Mouse (Mus musculus) retina, postnatal 7 days (tissue): ENCODE measurements at regions not wholly inside any gene's neighbourhood (a gene's known extent, or its start where the extent isn't known, plus 50 kb on each side); places are given as distances from the start of the nearest gene placed in this dataset.

Experiments
- DNase-seq: peaks from one replicate; pipeline ENCODE4 v3.0.0-alpha.2; 2012; ENCODE audit warnings: low read depth, low spot score

DNA sequence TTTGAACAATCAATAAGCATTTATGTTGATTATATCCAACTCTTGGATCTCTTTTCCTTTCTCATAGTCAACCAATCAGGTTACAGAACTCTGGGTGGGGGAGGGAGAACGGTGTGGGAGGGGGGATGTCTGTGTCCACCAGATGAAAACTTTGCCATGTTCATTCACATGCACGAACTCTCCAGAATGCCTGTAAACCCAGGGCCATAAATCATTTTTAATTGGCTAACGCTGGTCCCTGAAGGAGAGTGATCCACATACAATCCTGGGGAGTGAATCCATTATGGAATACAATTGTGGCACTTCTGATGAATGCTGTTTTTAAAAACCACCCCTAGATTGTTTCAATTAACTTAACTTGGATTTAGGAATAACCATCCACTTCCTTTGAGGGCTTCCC lies 194.1 kb upstream of the Prickle1 start:
- DNase-seq: no peak

DNA sequence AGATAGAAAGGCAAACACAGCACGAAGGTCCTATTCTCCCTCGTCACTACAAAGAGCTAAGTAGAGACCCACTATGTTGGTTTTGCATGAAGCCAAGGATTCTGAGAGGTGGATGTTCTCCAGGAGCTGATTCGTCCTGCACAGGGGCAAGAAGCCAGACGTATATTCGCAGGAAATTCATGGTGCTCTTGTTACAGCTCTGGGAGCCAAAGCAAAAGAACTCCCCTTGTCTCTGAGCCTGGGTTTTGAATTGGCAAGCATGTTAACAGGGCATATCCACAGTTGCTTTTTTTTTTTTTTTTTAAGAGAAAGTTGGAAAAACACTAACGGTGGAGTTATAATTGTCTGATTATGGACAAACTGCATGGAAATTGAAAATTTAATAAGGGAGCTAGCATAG lies 191.7 kb upstream of the Prickle1 start:
- DNase-seq: no peak

DNA sequence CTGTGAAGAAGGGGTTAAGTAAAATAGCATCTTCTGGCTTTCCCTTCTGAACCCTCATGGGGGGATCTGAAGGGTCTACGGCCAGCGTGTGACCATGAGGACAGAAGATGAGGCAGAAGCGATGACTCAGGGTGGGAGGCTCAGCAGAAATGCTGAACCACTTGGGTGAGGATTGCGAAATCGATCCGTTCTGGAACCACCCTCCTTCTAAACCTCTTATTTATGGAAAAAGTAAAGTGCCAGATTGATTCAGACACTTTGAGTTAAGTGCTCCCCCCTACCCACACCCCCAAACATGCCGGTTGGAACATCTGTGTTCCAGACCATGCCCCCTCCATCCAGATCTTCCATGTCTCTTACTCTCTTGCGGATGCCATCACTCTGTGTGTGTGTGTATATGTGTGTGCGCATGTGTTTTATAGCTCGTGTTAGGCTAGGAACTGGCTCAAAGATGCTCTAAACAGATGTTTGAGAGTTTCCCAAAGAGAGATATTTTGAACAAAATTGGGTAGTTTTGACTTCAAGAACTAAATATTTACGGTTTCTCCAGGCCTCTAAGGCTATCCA lies 190.2 kb upstream of the Prickle1 start:
- no peak for DNase-seq

DNA sequence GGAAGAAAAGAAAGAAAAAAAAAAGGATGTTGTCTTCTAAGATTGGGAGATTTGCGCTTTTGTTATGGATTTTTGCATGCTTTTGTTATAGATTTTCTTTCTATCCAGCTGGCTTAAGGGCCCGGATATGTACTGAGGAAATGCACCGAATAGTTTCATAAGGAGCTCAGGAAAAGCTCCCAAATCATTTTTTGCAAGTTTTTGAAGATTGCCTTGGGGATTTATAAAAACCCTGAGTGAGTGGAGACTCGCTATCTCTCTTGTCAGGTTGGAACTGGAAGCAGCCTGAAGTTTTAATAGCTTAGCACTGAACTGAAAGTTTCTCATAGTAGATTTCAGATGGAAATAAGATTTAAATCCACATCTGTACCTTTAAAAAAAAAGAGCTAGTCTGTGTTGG lies 188.0 kb upstream of the Prickle1 start:
- DNase-seq: no peak

DNA sequence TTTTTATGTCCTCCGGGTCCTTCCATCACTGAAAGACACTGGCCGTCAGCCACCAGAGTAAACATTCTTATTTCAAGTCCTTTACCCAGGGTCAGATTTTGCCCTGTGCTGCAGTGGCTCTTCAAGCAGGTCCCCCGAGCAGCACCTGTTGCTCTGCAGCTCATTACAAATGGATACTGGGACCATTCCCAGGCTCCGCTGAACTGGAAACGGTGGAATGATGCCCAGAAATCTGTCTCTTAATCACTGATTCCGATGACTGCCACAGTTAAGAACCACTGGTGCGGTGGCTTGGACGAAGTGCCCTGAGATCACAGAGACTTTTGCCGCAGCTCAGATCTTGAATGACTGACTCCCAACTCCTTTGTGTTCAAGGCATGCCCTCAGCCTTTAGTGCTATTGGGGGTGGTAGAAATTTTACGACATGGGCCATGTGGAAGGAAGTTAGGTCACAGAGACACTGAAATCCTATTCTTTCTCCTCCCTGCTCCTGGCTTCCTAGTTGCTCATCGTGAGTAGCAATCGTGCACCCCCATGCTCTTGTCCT lies 179.6 kb upstream of the Prickle1 start:
- peak; percentile 16 for DNase-seq

DNA sequence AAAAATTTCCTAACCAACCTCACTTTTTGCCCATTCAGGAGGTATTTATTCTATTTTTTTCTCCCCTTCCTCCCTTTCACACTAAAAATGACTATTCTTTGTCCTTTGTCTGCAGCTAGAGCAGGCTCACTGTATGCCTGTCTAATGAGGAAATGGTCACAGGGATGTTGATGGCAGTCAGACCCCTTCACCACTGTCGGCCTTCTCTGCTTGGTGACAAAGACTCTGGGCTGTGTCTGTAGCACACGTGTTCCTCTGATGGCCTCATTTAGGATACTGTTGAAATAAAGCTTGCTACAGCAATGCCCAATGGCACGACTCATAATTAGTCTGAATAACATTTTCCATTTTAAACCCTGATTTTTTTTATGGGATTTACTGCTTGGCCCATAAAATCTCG lies 178.6 kb upstream of the Prickle1 start:
- no peak for DNase-seq

DNA sequence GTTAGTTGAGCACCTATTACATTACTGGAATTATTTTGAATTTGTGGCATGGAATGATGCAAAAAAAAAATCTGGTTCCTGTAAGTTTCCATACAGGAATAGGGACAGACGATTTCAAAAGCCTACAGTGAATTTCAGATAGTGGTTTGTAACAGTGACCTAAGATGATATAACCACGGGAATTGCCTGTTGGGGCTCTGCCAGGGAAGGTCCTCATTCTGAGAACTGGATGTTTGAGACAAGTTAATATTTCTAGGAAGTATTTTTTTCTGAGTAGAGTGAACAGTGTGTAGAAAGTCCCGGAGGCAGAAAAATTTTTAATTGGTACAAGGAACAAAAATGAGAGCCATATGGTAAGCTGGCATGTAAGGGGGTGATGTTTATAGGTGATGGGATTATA lies 171.3 kb upstream of the Prickle1 start:
- no peak for DNase-seq

DNA sequence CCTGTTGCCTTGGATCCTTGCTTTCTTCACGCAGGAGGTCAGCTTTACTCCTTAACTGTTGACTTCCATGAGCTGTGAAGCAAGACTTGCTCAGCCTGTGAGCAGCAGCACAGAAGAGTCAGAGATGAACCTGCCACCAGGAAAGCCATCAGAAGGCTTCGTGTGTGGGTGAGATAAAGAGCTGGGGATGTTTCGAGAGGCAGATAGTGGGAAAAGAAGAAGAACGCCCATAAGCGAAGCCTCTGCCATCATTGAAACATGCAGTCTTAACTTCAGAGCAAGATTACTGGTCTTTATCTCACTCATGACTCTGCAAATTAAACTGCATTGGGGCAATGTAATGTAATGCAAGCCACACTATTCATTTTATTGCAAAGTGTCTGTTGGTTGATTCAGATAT lies 167.4 kb upstream of the Prickle1 start:
- no peak for DNase-seq

DNA sequence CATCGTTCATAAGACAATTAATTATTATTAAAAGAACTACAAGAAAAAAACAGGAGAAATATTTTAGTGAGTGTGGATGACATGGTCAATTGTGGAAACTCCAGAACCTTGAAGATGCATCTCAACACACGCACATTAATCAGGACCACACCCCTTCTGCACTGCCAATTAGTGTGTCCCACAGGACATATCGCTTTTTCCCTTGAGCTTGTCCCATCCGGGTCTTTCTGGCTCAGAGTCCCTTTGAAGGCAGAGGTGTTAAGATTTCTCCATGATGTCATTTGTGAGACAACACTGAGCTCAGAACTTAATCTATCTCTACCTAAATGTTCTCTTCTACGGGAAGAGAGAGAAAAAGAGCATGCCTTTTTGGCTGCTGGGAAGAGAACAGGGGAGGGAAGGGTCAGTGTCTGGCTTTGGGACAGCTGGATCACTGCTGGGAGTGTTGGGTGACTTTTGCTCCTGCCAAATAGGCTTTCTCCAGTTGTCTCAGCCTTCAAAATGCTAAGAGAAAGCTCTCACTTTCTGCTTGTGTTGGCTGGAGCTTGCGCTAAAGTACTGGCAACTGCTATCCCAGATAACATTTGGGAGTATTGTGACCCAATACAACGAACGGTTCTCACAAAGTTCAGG lies 162.6 kb upstream of the Prickle1 start:
- DNase-seq: no peak

DNA sequence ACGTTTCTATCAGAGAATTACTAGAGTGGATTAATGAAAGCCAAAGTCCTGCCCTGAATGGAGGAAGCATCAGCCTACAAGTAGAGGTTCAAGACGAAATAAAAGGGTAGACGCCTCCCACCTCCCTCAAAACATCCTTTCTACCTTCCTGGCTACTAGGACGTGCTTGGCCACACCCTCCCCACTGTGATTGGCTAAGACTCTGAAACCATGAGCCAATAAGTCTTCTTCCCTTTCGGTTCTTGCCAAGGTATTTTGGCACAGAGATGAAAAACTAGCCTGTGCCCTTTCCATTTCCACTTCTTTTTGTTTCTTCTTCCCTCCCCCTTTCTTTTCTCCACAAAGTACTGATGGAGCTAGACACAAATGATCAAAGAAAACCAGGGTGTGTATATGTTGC lies 160.3 kb upstream of the Prickle1 start:
- no peak for DNase-seq

DNA sequence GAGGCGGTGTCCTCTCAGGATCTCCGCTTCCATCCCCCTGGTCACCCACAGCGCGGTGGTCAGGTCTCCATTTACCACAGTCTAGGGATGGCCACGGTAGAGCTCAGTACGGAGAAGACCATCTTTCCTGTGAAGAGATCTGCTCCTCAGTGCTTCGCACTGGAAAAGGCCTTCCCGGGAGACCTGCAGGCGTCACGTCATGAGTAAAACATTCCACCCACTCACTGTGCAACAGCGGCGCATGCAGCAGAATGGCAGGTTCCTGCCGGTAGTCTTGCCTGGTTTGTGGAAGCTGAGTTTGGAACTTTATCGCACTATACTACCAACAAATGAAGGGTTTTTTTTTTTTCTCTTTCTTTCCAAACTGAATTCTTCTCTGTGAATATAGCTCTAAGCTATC lies 156.1 kb upstream of the Prickle1 start:
- DNase-seq: no peak

DNA sequence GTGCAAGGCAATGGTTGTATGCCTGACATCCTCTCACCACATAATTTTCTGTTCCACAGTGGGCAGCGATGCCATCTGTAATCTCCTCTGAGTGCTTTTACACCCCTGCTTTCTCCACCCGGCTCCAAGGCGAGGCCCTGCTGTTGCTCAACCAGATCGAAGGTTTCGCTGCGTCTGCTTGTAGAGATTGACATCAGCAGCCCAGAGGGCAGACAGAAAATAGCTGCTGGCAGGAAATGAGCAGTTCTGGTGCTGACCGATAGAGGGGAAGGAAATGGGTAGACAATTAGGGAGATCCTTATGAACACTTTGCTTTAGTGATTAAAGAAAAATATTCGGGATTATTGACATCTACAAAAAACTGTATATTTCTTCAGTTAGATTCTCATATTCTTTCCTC lies 155.3 kb upstream of the Prickle1 start:
- DNase-seq: no peak

DNA sequence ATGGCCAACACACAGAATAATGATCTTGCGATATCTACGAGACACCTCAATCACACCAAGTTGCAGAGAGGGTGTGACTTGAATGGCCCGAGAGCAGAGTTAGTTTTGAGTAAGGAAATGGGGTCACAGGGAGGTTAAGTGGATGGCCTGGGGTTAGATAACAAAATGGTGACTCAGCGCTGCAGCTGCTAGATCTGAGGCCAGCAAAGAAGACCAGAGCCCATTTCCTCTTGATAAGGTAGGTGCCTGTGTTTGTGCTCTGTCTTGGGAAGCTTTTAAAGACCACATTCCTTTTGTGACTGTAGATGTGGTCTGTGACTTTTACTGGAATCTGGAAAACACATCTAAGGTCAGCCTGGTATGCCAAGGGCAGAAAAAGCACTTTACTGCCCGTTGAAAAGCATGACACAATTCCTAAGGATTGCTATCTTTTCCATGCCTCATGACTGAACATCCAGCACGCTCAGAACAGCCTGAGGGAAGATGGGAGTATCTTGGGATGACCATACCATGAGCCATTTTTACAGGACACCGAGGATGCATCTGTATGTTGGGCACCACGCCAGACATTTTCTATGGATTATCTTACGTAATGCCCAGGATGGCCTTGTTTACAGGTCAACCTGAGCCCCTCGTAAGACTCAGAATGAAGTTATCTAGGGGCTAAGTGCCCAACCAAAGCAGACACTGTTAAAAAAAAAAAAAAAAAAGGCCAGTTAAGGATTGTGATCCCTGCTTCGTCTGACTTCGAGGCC lies 148.7 kb upstream of the Prickle1 start:
- DNase-seq: no peak

DNA sequence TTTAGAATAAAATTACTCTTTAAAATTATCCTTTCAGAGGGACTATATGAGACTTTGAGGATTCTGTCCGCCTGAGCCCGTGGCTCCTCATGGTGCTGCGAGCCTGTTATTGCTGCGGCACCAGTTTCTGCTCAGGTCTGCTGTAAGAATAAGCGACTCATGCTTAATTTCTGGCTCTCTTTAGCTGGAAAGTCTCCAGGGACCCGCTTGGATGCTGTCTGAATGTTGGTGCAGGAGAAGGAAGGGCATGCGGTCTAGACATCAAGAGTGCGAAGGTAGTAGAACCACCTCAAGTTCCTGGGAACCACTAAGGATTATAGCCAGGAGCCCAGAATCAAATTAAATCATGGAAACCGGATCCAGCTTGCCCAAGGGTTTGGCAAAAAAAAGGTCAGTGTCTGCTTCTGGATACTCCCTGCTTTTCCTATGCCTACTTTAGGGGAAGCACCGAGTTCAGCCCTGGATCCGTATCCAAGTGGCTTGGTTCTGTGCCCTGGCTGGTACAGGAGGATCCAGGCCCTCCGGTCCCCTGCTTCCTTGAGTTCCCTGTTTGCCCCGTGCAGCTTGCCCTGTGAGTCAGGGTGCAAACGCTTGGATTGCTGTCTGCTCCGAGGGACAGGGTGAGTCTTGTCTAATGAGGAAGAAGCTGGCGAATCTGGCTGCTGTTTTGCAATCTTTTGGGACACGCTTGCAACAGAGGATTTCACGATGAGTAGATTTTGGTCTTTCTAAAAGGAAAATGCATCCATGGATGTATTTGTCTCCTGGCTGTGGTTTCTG lies 138.2 kb upstream of the Prickle1 start:
- DNase-seq: no peak

DNA sequence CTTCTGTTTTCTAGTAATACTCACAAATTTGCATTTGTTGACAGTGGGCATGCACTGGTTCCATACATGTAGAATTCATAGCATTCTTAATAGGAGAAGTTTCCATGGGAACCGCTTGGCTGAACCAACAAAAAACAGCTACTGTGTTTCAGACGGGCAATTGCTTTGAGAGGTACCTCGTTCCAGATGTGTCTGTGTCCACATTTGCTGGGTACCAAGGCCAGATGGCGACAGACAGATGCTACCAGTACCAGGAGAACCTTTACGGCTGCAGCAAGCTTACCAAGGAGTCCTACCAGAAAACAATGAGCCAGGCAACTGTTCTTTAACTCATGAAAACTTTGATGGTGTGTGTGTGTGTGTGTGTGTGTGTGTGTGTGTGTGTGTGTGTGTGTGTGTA lies 137.1 kb upstream of the Prickle1 start:
- DNase-seq: no peak

DNA sequence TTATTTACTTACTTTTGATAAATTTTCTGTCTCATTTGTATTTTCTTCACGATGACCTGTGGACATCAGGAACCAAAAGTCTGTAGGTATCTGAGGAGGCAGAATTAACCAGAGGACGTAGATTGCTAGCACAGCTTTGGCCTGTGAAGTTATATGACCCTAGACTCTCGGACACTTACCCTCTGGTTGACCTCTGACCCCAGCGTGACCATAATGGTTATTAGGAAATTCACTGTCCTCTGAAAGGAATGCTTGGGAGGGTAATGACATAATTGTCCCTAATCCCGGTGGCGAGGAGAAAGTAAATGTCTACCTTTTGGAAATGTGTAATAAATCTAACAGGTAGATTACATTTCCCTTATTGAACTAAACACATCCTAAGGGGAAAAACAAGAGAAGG lies 135.5 kb upstream of the Prickle1 start:
- no peak for DNase-seq

DNA sequence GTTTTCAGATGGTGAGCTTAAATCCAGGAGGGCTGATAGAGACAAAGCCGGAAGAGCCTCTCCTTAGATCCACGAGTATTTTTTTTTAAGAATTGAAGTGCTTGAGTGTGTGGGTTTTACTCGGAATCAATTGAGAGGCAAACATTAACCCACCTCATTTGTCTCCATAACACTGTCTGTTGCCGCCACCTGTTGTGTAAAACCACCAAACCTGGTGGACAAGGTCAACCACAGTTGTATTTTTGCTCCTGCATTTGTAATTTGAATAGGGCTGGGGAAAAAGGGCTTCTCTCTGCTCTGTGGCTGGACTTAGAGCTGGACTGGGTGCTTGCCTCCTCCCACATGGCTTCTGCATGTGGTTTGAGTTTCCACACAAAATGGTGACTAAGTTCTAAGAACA lies 119.8 kb upstream of the Prickle1 start:
- no peak for DNase-seq

DNA sequence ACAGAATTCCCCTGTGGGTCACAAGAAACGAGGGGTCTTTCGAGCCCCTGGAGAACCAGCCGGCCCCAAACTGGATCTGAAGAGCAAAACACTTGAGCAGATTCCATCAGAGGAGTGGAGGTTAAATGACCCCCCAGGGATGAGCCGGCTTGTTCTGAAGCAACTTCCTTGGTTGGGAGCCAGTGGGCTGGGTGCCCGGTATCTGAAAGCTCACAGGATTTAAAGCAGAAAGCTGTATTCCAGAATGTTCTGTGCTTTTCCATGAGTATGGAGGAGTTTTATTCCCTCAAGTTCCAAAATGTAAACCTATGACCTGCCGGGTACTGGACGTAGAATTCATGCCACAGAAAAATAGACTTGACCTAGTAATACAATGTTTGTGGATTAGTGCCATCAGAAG lies 117.7 kb upstream of the Prickle1 start:
- DNase-seq: no peak

DNA sequence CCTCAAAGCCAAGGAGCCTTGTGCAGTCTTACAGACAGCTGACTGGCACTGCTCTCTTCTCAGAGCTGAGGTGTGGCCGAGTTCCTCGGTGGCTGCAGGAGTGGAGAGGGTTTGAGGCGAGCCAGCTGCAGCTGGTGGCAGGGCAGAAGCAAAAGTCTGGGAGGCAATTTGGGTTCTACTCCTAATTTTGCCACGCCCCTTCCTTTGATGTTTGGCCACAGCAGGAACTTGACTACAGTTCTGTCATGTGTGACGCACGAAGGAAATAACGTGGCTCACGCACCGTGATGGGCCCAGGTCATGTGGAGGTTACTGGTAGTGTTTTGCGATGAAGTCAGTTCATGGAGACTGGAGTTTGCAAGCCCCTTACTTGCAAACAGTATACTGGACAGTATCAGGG lies 116.9 kb upstream of the Prickle1 start:
- no peak for DNase-seq

DNA sequence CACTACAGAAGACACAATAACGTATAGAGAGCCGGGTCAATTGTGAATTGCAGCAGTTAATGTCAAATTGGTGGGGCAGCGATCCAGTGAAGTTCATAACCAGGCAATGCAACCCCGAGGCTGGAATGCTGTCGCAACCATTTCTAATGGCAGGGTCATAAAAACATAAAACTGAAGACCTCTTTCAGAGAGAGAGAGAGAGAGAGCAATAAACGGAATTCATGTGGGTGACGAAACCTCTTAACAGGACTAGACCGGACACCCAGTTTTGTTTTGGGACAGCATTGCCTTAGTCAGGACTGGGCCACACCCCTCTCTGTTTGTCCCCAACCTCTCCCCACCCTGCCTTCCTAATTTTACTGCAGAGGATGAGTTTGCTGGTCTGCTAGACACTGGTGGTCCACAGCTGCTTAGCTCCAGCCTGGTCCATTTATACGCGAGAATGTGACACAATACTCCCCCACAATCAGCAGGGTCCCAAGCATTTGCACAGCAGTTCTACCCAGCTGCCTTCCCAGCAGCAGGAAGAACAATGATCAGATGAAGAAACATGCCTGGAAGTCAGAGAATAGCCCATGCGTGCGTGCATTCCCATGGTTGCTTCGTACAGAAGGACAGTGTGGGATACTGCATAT lies 115.6 kb upstream of the Prickle1 start:
- no peak for DNase-seq

DNA sequence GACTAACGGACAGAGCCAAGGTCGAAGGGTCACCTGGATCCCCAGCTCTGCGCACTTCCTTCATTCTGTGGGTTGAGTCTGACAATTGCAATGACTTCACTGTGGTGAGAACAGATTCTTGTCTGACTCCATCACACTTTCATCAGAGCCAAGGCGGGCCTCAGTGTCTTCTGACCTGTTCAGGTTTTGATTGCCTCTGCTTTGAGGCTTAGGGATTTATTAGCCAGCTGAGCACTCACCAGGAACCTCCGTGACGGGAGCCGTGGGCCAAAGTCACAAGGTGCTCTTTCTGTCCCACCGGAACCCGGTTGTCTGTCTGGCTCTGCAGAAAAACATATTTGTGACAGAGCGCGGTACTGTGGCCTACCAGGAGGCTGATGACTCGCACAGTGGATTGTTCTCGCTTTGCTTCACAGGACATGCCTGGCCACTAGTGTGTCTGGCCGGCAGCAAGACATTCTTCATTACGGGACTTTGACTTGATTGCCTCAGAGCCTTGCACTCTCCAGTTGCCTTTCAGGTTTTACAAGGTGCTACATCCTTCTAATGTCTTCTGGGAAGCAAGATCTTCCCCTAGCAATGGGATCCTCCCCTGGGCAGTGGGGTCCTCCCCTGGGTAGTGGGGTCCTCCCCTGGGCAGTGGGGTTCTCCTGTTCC lies 114.9 kb upstream of the Prickle1 start:
- no peak for DNase-seq
